Mouse (Mus musculus) testis, adult 10 weeks (tissue): Measurements from ENCODE around the gene Krtap5-4. TPM values are rescaled to one million over a fixed set of nuclear protein-coding genes. Genes with fewer than 3 reads are reported as not detected.

ENCODE experiments used
- polyA plus RNA-seq: library from polyadenylated mRNA; stranded (reverse); fragments of 350-450 nt; fragmentation: Illumina TruSeq; extraction: RNeasy Lipid Tissue Mini Kit (QIAGEN cat#74804); gene quantifications from one replicate; pipeline ENCODE4 v1.2.3, GENCODE M21; 2014; ENCODE audit warnings: low read depth, low replicate concordance

The Krtap5-4 gene
- polyA plus RNA-seq: not detected

DNA sequence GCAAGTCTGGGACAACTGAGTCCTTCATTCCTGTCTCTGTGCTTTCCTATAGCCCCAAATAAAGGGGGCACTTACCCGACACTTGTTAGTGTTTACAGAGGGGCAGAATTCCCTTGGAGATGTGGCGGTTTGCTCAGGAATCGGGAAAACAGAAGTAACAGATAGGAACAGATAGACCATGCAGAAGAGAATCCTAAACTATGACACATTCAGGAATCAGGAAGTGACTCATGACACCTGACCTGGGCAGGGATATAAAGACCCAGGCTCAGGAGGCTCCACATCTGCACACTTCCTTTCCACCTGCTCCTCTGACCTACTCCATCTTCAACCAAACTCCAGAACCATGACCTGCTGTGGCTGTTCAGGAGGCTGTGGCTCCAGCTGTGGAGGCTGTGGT, at the start of gene Krtap5-4:
Gene Krtap5-4 (plus strand): TSS at position 301 of the 400 bp plus-strand sequence.

DNA sequence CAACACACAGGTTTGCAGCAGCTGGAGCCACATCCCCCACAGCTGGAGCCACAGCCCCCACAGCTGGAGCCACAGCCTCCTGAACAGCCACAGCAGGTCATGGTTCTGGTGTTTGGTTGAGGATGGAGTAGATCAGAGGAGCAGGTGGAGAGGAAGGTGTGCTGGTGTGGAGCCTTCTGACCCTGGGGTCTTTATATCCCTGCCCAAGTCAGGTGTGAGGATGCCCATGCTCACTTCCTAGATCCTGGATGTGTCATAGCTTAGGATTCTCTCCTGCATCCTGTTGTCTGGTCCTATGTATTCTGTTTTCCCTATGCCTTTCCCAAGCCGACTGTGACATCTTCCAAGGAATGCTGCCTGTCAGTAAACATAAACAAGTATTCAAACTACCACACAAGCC, 45.1 kb upstream of the Krtap5-4 start, which contains the start of gene Gm2431:
Gene Gm2431 (minus strand): TSS at position 101 of the 400 bp plus-strand sequence.

GRCm38 (mm10) chr7:142274263-142274662, 29.1 kb upstream of the Krtap5-4 start, which contains the start of gene Gm4559:
Gene Gm4559 (minus strand): TSS chr7:142274363.

DNA sequence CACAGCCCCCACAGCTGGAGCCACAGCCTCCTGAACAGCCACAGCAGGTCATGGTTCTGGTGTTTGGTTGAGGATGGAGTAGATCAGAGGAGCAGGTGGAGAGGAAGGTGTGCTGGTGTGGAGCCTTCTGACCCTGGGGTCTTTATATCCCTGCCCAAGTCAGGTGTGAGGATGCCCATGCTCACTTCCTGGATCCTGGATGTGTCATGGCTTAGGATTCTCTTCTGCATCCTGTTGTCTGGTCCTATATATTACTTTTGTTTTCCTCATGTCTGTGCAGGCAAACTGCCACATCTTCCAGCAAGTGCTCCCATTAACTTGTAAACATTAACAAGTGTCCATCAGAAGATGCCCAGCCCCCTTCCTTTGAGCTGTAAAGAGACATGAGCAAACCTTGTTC, 6.3 kb upstream of the Krtap5-4 start, which contains the start of gene Krtap5-1:
Gene Krtap5-1 (minus strand): TSS at position 101 of the 400 bp plus-strand sequence.

Other genes with a start within 250 kb of the Krtap5-4 start
- gene Mob2, start 242.5 kb upstream of the Krtap5-4 start, polyA plus RNA-seq: 5.6 TPM
- gene Dusp8, start 207.7 kb upstream of the Krtap5-4 start, polyA plus RNA-seq: 0.04 TPM
- gene Gm45618, start 182.8 kb upstream of the Krtap5-4 start, polyA plus RNA-seq: not detected
- gene Gm39115, start 167.5 kb upstream of the Krtap5-4 start, polyA plus RNA-seq: not detected
- gene Gm45337, start 158.9 kb upstream of the Krtap5-4 start, polyA plus RNA-seq: not detected
- gene Gm29735, start 146.4 kb upstream of the Krtap5-4 start, polyA plus RNA-seq: not detected
- not detected for gene Gm4553, start 137.8 kb upstream of the Krtap5-4 start, polyA plus RNA-seq
- gene Krtap5-2, start 127.5 kb upstream of the Krtap5-4 start, polyA plus RNA-seq: not detected
- gene Gm10153, start 113.2 kb upstream of the Krtap5-4 start, polyA plus RNA-seq: not detected
- not detected for gene Krtap5-3, start 102.2 kb upstream of the Krtap5-4 start, polyA plus RNA-seq
- gene Gm7579, start 91.7 kb upstream of the Krtap5-4 start, polyA plus RNA-seq: not detected
- not detected for gene Krtap5-5, start 73.6 kb upstream of the Krtap5-4 start, polyA plus RNA-seq
- not detected for gene Gm40460, start 62.5 kb upstream of the Krtap5-4 start, polyA plus RNA-seq
- not detected for gene Gm2431, start 45.2 kb upstream of the Krtap5-4 start, polyA plus RNA-seq
- not detected for gene Gm4559, start 29.2 kb upstream of the Krtap5-4 start, polyA plus RNA-seq
- gene Krtap5-1, start 6.4 kb upstream of the Krtap5-4 start, polyA plus RNA-seq: not detected
- gene Ifitm10, start 70.2 kb downstream of the Krtap5-4 start, polyA plus RNA-seq: not detected
- gene Gm49369, start 79.1 kb downstream of the Krtap5-4 start, polyA plus RNA-seq: not detected
- 11.5 TPM for gene Ctsd, start 84.5 kb downstream of the Krtap5-4 start, polyA plus RNA-seq
- not detected for gene Syt8, start 131.3 kb downstream of the Krtap5-4 start, polyA plus RNA-seq
- not detected for gene Tnni2, start 138.3 kb downstream of the Krtap5-4 start, polyA plus RNA-seq
- gene Lsp1, start 157.3 kb downstream of the Krtap5-4 start, polyA plus RNA-seq: 0.60 TPM
- not detected for gene Tnnt3, start 195.3 kb downstream of the Krtap5-4 start, polyA plus RNA-seq
- 0.53 TPM for gene Mrpl23, start 229.1 kb downstream of the Krtap5-4 start, polyA plus RNA-seq